Mouse (Mus musculus): ENCODE results near the gene Tmem216. TPM values are rescaled to one million over a fixed set of nuclear protein-coding genes. Genes with fewer than 3 reads are reported as not detected.

Gene Tmem216
- 47.7 and 51.7 TPM in 2 replicates for polyA plus RNA-seq (2015; fragmentation: Nextera tagmentation; extraction: Ambion mirVana)

DNA sequence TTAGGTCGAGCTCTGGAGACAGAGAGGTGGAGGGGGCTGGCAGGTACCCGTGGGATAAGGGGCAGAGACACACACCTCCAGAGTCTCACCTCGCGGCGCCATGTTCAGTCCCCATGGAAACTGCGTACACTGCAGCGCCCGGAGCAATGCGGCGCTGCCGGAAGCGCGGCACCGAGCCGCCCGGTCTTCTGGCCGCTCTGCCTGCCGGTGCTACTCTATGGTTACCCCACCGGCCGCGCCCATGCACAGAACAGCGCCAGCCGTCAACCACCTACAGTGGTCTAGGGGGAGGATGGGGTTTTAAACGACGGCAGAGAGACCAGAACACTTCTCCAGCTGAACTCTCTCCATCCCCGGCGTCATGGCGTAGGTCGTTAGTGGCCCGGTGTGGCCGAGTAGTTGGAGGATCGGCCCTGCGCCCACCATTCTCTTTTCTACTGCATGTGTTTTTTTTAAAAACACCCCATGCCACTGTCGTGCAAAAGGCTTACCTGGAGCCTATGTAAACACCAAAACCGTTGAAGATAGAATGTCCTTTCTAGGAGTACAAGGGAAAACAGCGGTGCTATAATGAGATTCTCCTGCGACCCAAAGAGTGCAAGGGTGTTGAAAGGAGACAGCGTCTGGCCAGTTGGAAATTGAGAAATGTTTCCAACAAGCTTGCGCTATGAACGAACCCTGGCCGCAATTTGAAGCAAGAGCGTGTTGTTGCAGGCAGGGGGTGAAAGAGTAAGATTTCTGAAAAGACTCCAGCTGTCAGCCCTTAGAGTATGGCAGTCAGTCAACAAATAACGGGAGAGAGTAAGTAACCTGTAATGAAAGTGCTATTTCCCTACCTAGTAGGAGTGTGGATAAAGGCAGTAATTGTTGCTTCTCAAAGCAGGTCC is at the start of gene Tmem216:
Tmem216 (minus strand) TSS at position 615 of the 887 bp plus-strand sequence.

DNA sequence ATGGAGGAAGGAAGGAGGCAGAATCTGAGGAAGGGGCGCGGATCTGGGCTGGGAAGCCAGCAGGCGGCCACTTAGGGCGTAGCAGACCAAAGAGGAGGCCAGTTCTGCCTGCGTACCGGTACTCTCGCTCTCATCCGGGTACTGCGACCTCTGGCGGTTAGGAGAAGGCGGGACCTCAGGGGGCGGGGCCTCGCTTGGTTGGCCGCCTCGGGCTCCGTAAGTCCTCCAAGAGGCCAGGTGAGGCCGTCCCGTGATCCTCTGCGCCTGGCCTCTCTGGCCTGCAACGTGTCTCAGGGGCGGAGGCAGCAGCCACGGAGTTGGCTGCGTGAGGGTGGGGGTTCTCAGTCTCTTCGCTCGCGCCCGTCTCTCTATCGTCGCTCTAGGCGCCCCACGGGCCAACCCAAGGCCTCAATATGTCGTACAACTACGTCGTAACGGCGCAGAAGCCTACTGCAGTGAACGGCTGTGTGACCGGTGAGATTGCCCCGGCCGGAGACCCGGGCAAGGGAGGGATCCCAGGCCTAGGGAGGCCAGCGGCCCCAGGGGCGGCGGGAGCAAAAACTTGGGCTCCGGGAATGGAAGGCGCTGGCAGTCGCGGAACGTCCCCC is 49.4 kb upstream of the Tmem216 start, which contains the start of the genes Ddb1 and Tkfc:
Ddb1 (plus strand) TSS at position 35 of the 608 bp plus-strand sequence.
Tkfc (minus strand) TSS at position 362 of the 608 bp plus-strand sequence.

DNA sequence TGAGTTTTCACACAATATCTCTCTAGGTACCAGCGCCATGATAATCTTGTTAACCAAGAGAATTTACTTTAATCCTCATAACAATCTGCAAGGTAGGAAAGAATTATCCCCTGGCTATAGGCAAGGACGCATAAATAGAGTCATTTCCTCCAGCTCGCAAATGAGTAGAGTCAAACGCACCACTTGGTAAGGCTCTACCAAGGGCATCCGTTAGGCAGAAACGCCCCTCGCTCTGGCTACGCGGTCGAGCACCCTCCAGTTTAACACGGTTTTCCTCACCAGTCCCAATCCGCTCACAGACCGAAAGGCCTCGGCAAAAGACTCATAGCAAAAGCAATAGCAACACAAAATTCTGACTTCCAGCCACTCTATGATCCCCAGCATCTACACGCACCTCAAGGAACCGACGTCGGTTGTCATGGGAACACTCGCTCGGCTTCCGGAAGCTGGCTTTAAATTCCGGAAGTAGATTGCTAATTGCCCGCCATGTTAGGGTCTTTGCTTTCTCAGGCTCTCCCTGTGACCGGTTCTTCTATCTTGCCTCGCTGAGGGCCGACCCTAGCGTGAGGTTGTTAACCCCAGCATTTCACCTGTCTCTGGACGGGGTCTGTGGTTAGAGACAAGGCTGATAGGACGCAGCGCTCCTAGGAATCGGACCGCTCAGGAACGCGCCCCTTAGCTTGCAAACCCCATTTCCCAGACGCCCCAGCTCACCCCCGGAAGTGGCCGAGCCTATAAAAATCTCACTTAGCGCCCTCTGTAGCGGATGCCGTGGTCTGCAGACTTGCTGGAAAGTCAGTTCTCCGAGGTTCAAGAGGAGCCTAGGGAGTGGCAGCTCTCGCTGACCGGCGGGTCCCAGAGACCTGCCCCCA is 20.9 kb upstream of the Tmem216 start, which contains the start of the genes Cyb561a3 and Tmem138:
Cyb561a3 (plus strand) TSS at position 483 of the 872 bp plus-strand sequence.
Tmem138 (minus strand) TSS at position 673 of the 872 bp plus-strand sequence.

DNA sequence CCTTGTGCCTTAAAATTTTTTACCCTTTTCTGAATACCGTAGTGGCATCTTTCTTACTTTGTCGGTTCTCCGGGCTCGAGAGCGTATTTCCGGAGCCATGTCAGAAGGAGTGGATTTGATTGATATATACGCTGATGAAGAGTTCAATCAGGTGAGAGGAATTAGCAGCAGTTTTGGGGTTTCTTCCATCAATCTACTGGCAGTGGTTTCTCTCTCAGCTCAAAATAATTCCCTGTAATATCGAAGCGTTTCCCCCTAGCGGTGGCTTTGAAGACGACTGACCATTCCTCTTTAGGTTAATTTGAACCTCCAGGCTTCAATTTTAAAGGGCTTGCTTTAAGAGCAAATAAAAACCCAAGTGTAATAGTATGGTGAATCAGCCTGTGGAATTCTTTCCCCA is 30.1 kb downstream of the Tmem216 start, which contains the start of gene Sdhaf2:
Sdhaf2 (minus strand) TSS at position 233 of the 400 bp plus-strand sequence.

DNA sequence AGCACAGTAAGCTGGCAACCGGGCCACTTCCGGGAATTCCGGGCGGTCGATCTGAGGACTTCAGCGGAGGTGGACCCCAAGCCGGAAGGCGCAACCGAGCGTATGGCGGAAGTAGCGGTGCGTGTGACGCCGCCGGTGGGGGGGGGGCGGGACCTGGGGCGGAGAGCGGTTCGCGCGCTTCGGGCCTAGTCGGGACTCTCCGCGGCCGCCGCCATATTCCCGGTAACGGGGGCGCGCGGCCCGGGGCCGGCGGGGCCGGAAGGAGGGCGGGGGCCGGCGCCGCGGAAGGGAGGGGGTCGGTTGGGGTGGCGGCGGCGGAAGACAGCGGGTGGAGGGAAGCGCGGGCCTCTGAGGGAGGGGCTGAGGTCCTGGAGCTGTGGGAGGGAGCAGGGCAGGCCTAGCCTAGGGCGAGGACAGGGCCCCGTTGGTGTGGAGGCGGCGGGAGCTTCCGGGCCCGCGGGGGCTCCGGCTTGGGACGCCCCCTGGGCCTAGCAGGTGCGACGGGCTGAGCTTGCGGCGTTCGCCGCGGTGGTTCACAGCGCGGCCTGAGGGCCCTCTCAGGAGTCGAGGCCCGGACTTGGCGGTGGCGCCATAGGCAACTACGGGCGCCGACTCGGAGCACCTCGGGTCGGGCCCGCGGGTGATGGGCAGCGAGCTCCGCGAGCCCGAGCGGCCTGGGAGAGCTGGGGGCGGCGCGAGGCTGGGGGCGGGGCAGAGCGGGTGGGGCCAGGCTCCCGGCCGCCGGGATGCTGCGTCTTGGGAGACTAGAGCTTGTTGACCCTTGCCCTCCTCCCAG is 30.7 kb downstream of the Tmem216 start, which contains the start of gene Cpsf7:
Cpsf7 (plus strand) TSS at position 161 of the 796 bp plus-strand sequence.

Other genes with a start within 250 kb of the Tmem216 start
- gene Syt7, start 167.1 kb downstream of the Tmem216 start, polyA plus RNA-seq (2015; fragmentation: Nextera tagmentation; extraction: Ambion mirVana) = 32.7 and 43.1 TPM in 2 replicates
- gene Lrrc10b, start 98.8 kb downstream of the Tmem216 start, polyA plus RNA-seq (2015; fragmentation: Nextera tagmentation; extraction: Ambion mirVana) = 2.3 and 2.5 TPM in 2 replicates
- 1.7 and 1.8 TPM in 2 replicates for gene Ppp1r32, start 73.3 kb downstream of the Tmem216 start, polyA plus RNA-seq (2015; fragmentation: Nextera tagmentation; extraction: Ambion mirVana)
- gene Cpsf7, start 31.0 kb downstream of the Tmem216 start, polyA plus RNA-seq (2015; fragmentation: Nextera tagmentation; extraction: Ambion mirVana) = 28.2 and 32.1 TPM in 2 replicates
- 66.1 and 68.5 TPM in 2 replicates for gene Sdhaf2, start 30.1 kb downstream of the Tmem216 start, polyA plus RNA-seq (2015; fragmentation: Nextera tagmentation; extraction: Ambion mirVana)
- 15.8 and 18.5 TPM in 2 replicates for gene Cyb561a3, start 20.9 kb upstream of the Tmem216 start, polyA plus RNA-seq (2015; fragmentation: Nextera tagmentation; extraction: Ambion mirVana)
- gene Tmem138, start 21.1 kb upstream of the Tmem216 start, polyA plus RNA-seq (2015; fragmentation: Nextera tagmentation; extraction: Ambion mirVana) = 32.0 and 35.3 TPM in 2 replicates
- gene Ddb1, start 49.1 kb upstream of the Tmem216 start, polyA plus RNA-seq (2015; fragmentation: Nextera tagmentation; extraction: Ambion mirVana) = 107 and 120 TPM in 2 replicates
- gene Tkfc, start 49.4 kb upstream of the Tmem216 start, polyA plus RNA-seq (2015; fragmentation: Nextera tagmentation; extraction: Ambion mirVana) = 15.1 and 17.3 TPM in 2 replicates
- gene Vwce, start 78.0 kb upstream of the Tmem216 start, polyA plus RNA-seq (2015; fragmentation: Nextera tagmentation; extraction: Ambion mirVana) = 1.8 and 2.3 TPM in 2 replicates
- gene Pga5, start 121.8 kb upstream of the Tmem216 start, polyA plus RNA-seq (2015; fragmentation: Nextera tagmentation; extraction: Ambion mirVana) = 0.17 TPM in 1 of 2 replicates, not detected in the other
- 21.6 and 22.4 TPM in 2 replicates for gene Vps37c, start 132.5 kb upstream of the Tmem216 start, polyA plus RNA-seq (2015; fragmentation: Nextera tagmentation; extraction: Ambion mirVana)
- gene Cd5, start 182.8 kb upstream of the Tmem216 start, polyA plus RNA-seq (2015; fragmentation: Nextera tagmentation; extraction: Ambion mirVana) = 0.18 and 0.21 TPM in 2 replicates

All from neural tube, postnatal 0 days (tissue).